Mouse (Mus musculus) lung, adult 2 months (tissue): ENCODE measurements around the gene Ciz1.

Experiments used
- CTCF ChIP-seq: fragments of 200-500 bp; IDR thresholded peaks from 2 replicates; pipeline ENCODE4 v1.5.1; 2011; ENCODE audit warnings: mild to moderate bottlenecking, low read length, control low read depth; ENCODE audit not compliant: insufficient read depth
- POLR2A ChIP-seq: fragments of 200-500 bp; IDR thresholded peaks from 2 replicates; pipeline ENCODE4 v1.6.1; 2011; ENCODE audit warnings: low read depth, mild to moderate bottlenecking, control low read depth, low read length, borderline replicate concordance; ENCODE audit errors: extremely low read depth

- no peak for TF ChIP-seq CTCF
- no peak for TF ChIP-seq POLR2A
Observed at GRCm38 (mm10) chr2:32416556-32416955, 64.4 kb downstream of the Ciz1 start.
